Mouse (Mus musculus): ENCODE measurements around the gene Tbx2. TPM values are rescaled to one million over a fixed set of nuclear protein-coding genes. Genes with fewer than 3 reads are reported as not detected.

The Tbx2 gene
- total RNA-seq, 1 experiment: 0.80 TPM

- Histone ChIP-seq H3K36me3 (ENCODE audit: control insufficient read depth, insufficient read depth, low read length, poor library complexity, severe bottlenecking) (no peaks in the 10 kb centered on the region), H3K4me3 (ENCODE audit: insufficient read depth in 1 of 2, low read depth in 1 of 2, low read length in 2 of 2, poor library complexity in 1 of 2, severe bottlenecking in 1 of 2) (peak overlapping the region in 1 of 2 experiments; percentile 24; a peak in 1 of 4 replicates), H3K4me1 (ENCODE audit: control insufficient read depth in 2 of 2, insufficient read depth in 2 of 2, low read length in 2 of 2, poor library complexity in 1 of 2) (peaks cover 0 to 8% of the 10 kb centered on the region in 2 experiments; a peak in 1 of 4 replicates), H3K9me3 (ENCODE audit: control insufficient read depth, insufficient read depth, low read depth, low read length) (no peaks in the 10 kb centered on the region), H3K27ac (ENCODE audit: insufficient read depth, low read depth, low read length, poor library complexity, severe bottlenecking) (no peak overlapping the region), H3K9ac (ENCODE audit: insufficient read depth, low read depth, low read length, poor library complexity, severe bottlenecking) (no peak overlapping the region)
- in situ Hi-C loops (cut with MboI; ENCODE audit: low sequenced_read_pairs in 2 of 2, unreplicated experiment in 2 of 2): loop anchor here (5.0 kb wide), 2 partner anchors 49 to 1316 kb away; partner anchors contain the start of gene Tbx4 (in 1 of the 2)
- no peak for TF ChIP-seq ZC3H11A (IDR thresholded peaks at IDR 0.05; ENCODE audit: borderline replicate concordance, low read depth, low read length)
- DNase-seq (ENCODE audit: low read depth, low spot score): no peak
Observed at GRCm38 (mm10) chr11:85838424-85839257, 6.3 kb downstream of the Tbx2 start.

- no peak for DNase-seq (ENCODE audit: low read depth, low spot score)
- H3K4me1 ChIP-seq (ENCODE audit: control insufficient read depth in 2 of 2, insufficient read depth in 2 of 2, low read length in 2 of 2, poor library complexity in 1 of 2): peaks cover 0 to 8% of the 10 kb centered on the region in 2 experiments; a peak in 1 of 4 replicates
- no peak overlapping the region for H3K4me3 ChIP-seq (ENCODE audit: insufficient read depth in 1 of 2, low read depth in 1 of 2, low read length in 2 of 2, poor library complexity in 1 of 2, severe bottlenecking in 1 of 2)
Observed at GRCm38 (mm10) chr11:85839258-85840030, 7.1 kb downstream of the Tbx2 start.

GRCm38 (mm10) chr11:85840031-85840802 lies 7.9 kb downstream of the Tbx2 start:
- Histone ChIP-seq H3K36me3 (ENCODE audit: control insufficient read depth, insufficient read depth, low read length, poor library complexity, severe bottlenecking) (no peaks in the 10 kb centered on the region), H3K27ac (ENCODE audit: insufficient read depth, low read depth, low read length, poor library complexity, severe bottlenecking) (no peak overlapping the region), H3K4me1 (ENCODE audit: control insufficient read depth in 2 of 2, insufficient read depth in 2 of 2, low read length in 2 of 2, poor library complexity in 1 of 2) (peaks cover 0 to 8% of the 10 kb centered on the region in 2 experiments; a peak in 1 of 4 replicates), H3K4me3 (ENCODE audit: insufficient read depth in 1 of 2, low read depth in 1 of 2, low read length in 2 of 2, poor library complexity in 1 of 2, severe bottlenecking in 1 of 2) (peak overlapping the region in 1 of 2 experiments; percentile 7; a peak in 1 of 4 replicates), H3K9me3 (ENCODE audit: control insufficient read depth, insufficient read depth, low read depth, low read length) (no peaks in the 10 kb centered on the region), H3K9ac (ENCODE audit: insufficient read depth, low read depth, low read length, poor library complexity, severe bottlenecking) (no peak overlapping the region)
- no peak for DNase-seq (ENCODE audit: low read depth, low spot score)
- in situ Hi-C loops (cut with MboI; ENCODE audit: low sequenced_read_pairs in 2 of 2, unreplicated experiment in 2 of 2): loop anchor here in 1 of 2 experiments (5.0 kb wide), 1 partner anchor 47 kb away; the partner anchor contains the start of gene Tbx4
- no peak for TF ChIP-seq HCFC1 (IDR thresholded peaks at IDR 0.05; ENCODE audit: borderline replicate concordance, insufficient read depth, low read length)
- TF ChIP-seq ZNF384 (IDR thresholded peaks at IDR 0.05; ENCODE audit: low read depth, low read length): no peak
- no peak for TF ChIP-seq CHD2 (IDR thresholded peaks at IDR 0.05; ENCODE audit: low read depth, low read length)
- no peak for TF ChIP-seq MAFK (IDR thresholded peaks at IDR 0.05; ENCODE audit: insufficient read depth, low read depth, low read length)
- TF ChIP-seq ZC3H11A (IDR thresholded peaks at IDR 0.05; ENCODE audit: borderline replicate concordance, low read depth, low read length): no peak

More at GRCm38 (mm10) chr11:85839258-85840030, 7.1 kb downstream of the Tbx2 start:
- Histone ChIP-seq H3K9ac (ENCODE audit: insufficient read depth, low read depth, low read length, poor library complexity, severe bottlenecking) (no peak overlapping the region), H3K36me3 (ENCODE audit: control insufficient read depth, insufficient read depth, low read length, poor library complexity, severe bottlenecking) (no peaks in the 10 kb centered on the region), H3K9me3 (ENCODE audit: control insufficient read depth, insufficient read depth, low read depth, low read length) (no peaks in the 10 kb centered on the region), H3K27ac (ENCODE audit: insufficient read depth, low read depth, low read length, poor library complexity, severe bottlenecking) (no peak overlapping the region)
- TF ChIP-seq CHD2 (IDR thresholded peaks at IDR 0.05; ENCODE audit: low read depth, low read length) (no peak), ZC3H11A (IDR thresholded peaks at IDR 0.05; ENCODE audit: borderline replicate concordance, low read depth, low read length) (no peak), HCFC1 (IDR thresholded peaks at IDR 0.05; ENCODE audit: borderline replicate concordance, insufficient read depth, low read length) (no peak), MAFK (IDR thresholded peaks at IDR 0.05; ENCODE audit: insufficient read depth, low read depth, low read length) (no peak), ZNF384 (IDR thresholded peaks at IDR 0.05; ENCODE audit: low read depth, low read length) (no peak)
- in situ Hi-C loops (cut with MboI; ENCODE audit: low sequenced_read_pairs in 2 of 2, unreplicated experiment in 2 of 2): loop anchor here (5.0 kb wide), 2 partner anchors 48 to 1317 kb away; partner anchors contain the start of gene Tbx4 (in 2 of the 2)

GRCm38 (mm10) chr11:85840803-85841145 lies 8.4 kb downstream of the Tbx2 start:
- TF ChIP-seq CHD2 (IDR thresholded peaks at IDR 0.05; ENCODE audit: low read depth, low read length): no peak
- no peak for TF ChIP-seq HCFC1 (IDR thresholded peaks at IDR 0.05; ENCODE audit: borderline replicate concordance, insufficient read depth, low read length)
- TF ChIP-seq ZC3H11A (IDR thresholded peaks at IDR 0.05; ENCODE audit: borderline replicate concordance, low read depth, low read length): no peak
- TF ChIP-seq ZNF384 (IDR thresholded peaks at IDR 0.05; ENCODE audit: low read depth, low read length): no peak
- TF ChIP-seq MAFK (IDR thresholded peaks at IDR 0.05; ENCODE audit: insufficient read depth, low read depth, low read length): no peak
- no peaks in the 10 kb centered on the region for H3K36me3 ChIP-seq (ENCODE audit: control insufficient read depth, insufficient read depth, low read length, poor library complexity, severe bottlenecking)
- no peak overlapping the region for H3K27ac ChIP-seq (ENCODE audit: insufficient read depth, low read depth, low read length, poor library complexity, severe bottlenecking)
- H3K4me1 ChIP-seq (ENCODE audit: control insufficient read depth in 2 of 2, insufficient read depth in 2 of 2, low read length in 2 of 2, poor library complexity in 1 of 2): peaks cover 0 to 8% of the 10 kb centered on the region in 2 experiments; a peak in 1 of 4 replicates
- no peaks in the 10 kb centered on the region for H3K9me3 ChIP-seq (ENCODE audit: control insufficient read depth, insufficient read depth, low read depth, low read length)
- H3K4me3 ChIP-seq (ENCODE audit: insufficient read depth in 1 of 2, low read depth in 1 of 2, low read length in 2 of 2, poor library complexity in 1 of 2, severe bottlenecking in 1 of 2): peak overlapping the region in 1 of 2 experiments; percentile 7; a peak in 1 of 4 replicates
- DNase-seq (ENCODE audit: low read depth, low spot score): no peak
- in situ Hi-C loops (cut with MboI; ENCODE audit: low sequenced_read_pairs in 2 of 2, unreplicated experiment in 2 of 2): loop anchor here in 1 of 2 experiments (5.0 kb wide), 1 partner anchor 47 kb away; the partner anchor contains the start of gene Tbx4
- no peak overlapping the region for H3K9ac ChIP-seq (ENCODE audit: insufficient read depth, low read depth, low read length, poor library complexity, severe bottlenecking)

All from ES-E14 (cell line).